Comparison of ENCODE assay signal across 1 mouse cellular context in the genomic region with DNA sequence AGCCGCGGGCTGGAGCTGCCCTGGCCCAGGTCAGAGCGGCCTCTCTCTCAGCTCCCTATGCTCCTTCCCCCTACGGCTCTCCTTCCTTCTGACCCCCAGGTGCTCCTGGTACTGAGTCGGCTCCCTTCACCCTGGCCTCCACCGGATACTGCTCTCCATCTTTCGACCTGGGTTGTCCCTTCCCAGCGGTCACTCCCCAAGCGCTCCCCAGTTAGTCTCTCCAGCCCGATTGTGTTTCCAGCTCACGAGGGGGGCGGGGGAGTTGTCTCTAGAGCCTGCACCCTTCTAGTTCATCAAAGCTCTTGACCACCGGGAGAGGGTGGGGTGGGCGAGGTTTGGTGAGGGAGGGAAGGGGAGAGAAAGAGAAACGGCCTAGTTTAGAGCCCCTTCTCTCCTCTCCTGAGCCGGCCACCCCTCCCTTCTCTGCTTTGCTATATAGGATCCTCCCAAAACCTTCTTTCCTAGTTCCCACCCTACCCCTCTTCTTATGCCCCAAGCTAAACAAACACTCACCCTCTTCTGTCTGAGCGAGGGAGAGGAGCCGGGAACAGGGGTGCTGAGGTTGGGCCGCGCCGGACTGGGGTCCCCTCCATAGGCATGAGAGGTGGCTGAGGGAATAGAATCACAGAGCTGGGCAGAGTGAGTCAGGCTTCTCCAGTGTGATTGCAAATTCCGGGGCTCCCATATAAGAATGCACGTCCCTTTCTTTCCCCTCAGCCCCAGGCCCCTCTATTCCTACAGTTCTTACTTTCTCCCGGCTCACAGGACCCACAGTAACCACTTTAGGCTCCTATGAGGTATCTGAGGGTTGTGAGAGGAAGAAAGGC.
TF ChIP-seq lines count a peak whose summit lies in the region.

No protein-coding gene starts in this region.

TF ChIP-seq in CH12.LX, 34 proteins besides CTCF, POLR2A, EP300 and RAD21:
- no peak for TF ChIP-seq JUND (conservative IDR thresholded peaks at IDR 0.05; ENCODE audit: low read depth, low read length)
- TF ChIP-seq MEF2A (IDR thresholded peaks at IDR 0.05; ENCODE audit: borderline replicate concordance, low read depth, low read length) = no peak
- TF ChIP-seq RCOR1 (conservative IDR thresholded peaks at IDR 0.05; ENCODE audit: low read depth, low read length) = no peak
- TF ChIP-seq USF2 (conservative IDR thresholded peaks at IDR 0.05; ENCODE audit: low read depth, low read length) = no peak
- no peak for TF ChIP-seq CHD1 (IDR thresholded peaks at IDR 0.05; ENCODE audit: low read depth, low read length)
- no peak for TF ChIP-seq ZC3H11A (IDR thresholded peaks at IDR 0.05; ENCODE audit: low read depth, low read length)
- TF ChIP-seq MYC (IDR thresholded peaks at IDR 0.05; ENCODE audit: low read depth, low read length) = no peak
- no peak for TF ChIP-seq MAX (IDR thresholded peaks at IDR 0.05; ENCODE audit: low read length)
- TF ChIP-seq SIN3A (IDR thresholded peaks at IDR 0.05; ENCODE audit: low read length) = no peak
- TF ChIP-seq TBP (conservative IDR thresholded peaks at IDR 0.05; ENCODE audit: low read depth, low read length) = no peak
- no peak for TF ChIP-seq ELF1 (IDR thresholded peaks at IDR 0.05; ENCODE audit: low read depth, low read length)
- TF ChIP-seq USF1 (IDR thresholded peaks at IDR 0.05; ENCODE audit: low read depth, low read length) = no peak
